Mouse (Mus musculus): ENCODE results near the gene Ldlrad3.

GRCm38 (mm10) chr2:101981964-101982498 is 204.2 kb downstream of the Ldlrad3 start:
- TF ChIP-seq CTCF (IDR thresholded peaks at IDR 0.05; ENCODE audit: control insufficient read depth, insufficient read depth, low read length), result no peak
- no peak for TF ChIP-seq POLR2A (IDR thresholded peaks at IDR 0.05; ENCODE audit: borderline replicate concordance, control insufficient read depth, low read depth, low read length)

All from bone marrow, adult 2 months (tissue).